Mouse (Mus musculus) MEL (cell line): ENCODE measurements around the gene Epha6.

ENCODE experiments used
- BHLHE40 ChIP-seq: IDR thresholded peaks from 2 replicates; pipeline ENCODE4 v1.6.1; 2012; ENCODE audit warnings: low read depth, mild to moderate bottlenecking, inconsistent platforms, low read length, improper control_type of control experiment, borderline replicate concordance
- CHD1 ChIP-seq: IDR thresholded peaks from 2 replicates; pipeline ENCODE4 v1.6.1; 2012; ENCODE audit warnings: low read depth, mild to moderate bottlenecking, inconsistent platforms, low read length, improper control_type of control experiment
- CTCF ChIP-seq, 3 experiments: IDR thresholded peaks in 2 of 3; conservative IDR thresholded peaks in 1 of 3; 2 replicates each; pipeline ENCODE4 v1.5.1; 2011 to 2012; ENCODE audit warnings: low read length in 3 of 3, low read depth in 2 of 3, mild to moderate bottlenecking in 2 of 3, improper control_type of control experiment in 1 of 3, inconsistent platforms in 1 of 3, mixed read lengths in 1 of 3, moderate library complexity in 1 of 3; ENCODE audit not compliant: control insufficient read depth in 1 of 3, insufficient read depth in 1 of 3, poor library complexity in 1 of 3, severe bottlenecking in 1 of 3
- EP300 ChIP-seq, 2 experiments: IDR thresholded peaks; 2 replicates each; pipeline ENCODE4 v1.6.1; 2011; ENCODE audit warnings: improper control_type of control experiment in 2 of 2, low read length in 2 of 2, low read depth in 1 of 2, mild to moderate bottlenecking in 1 of 2
- GATA1 ChIP-seq: IDR thresholded peaks from 2 replicates; pipeline ENCODE4 v1.6.1; 2011; ENCODE audit warnings: low read depth, low read length, improper control_type of control experiment
- MAZ ChIP-seq: IDR thresholded peaks from 2 replicates; pipeline ENCODE4 v1.6.1; 2012; ENCODE audit warnings: low read depth, mild to moderate bottlenecking, inconsistent platforms, low read length, improper control_type of control experiment
- MXI1 ChIP-seq: IDR thresholded peaks from 2 replicates; pipeline ENCODE4 v1.6.1; 2011; ENCODE audit warnings: mild to moderate bottlenecking, low read depth, low read length, improper control_type of control experiment
- POLR2AphosphoS2 ChIP-seq: IDR thresholded peaks from 2 replicates; pipeline ENCODE4 v1.6.1; 2011; ENCODE audit warnings: low read length, improper control_type of control experiment
- RAD21 ChIP-seq: IDR thresholded peaks from 2 replicates; pipeline ENCODE4 v1.6.1; 2011; ENCODE audit warnings: mild to moderate bottlenecking, low read depth, low read length, improper control_type of control experiment
- UBTF ChIP-seq: IDR thresholded peaks from 2 replicates; pipeline ENCODE4 v1.6.1; 2012; ENCODE audit warnings: low read depth, mild to moderate bottlenecking, inconsistent platforms, low read length, improper control_type of control experiment, moderate library complexity, borderline replicate concordance; ENCODE audit not compliant: insufficient read depth
- USF1 ChIP-seq: IDR thresholded peaks from 2 replicates; pipeline ENCODE4 v1.6.1; 2014; ENCODE audit warnings: low read depth, mild to moderate bottlenecking, inconsistent platforms, low read length, improper control_type of control experiment, moderate library complexity
- ZKSCAN1 ChIP-seq: IDR thresholded peaks from 2 replicates; pipeline ENCODE4 v1.6.1; 2012; ENCODE audit warnings: low read depth, mild to moderate bottlenecking, inconsistent platforms, low read length, improper control_type of control experiment, moderate library complexity
- ZNF384 ChIP-seq: IDR thresholded peaks from 2 replicates; pipeline ENCODE4 v1.6.1; 2012; ENCODE audit warnings: low read depth, mild to moderate bottlenecking, inconsistent platforms, low read length, improper control_type of control experiment

DNA sequence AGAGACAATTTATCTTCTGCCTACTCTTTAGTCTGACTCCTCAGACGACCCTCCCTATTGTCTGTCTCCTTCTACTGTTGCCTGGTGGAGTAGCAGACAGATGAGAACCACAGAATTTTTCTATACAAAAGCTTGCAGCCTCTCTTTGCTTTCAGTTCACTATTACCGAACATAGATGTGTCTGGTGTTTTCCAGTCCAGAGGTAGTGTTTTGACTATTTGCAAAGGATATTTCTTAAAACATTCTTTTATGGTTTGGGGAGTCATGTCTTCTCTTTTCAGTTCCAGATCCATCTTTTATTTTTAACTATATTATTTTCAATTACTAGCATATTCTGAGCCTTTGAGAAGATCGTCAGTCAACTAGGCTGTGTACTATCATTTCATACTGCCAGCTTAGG lies 989.7 kb downstream of the Epha6 start:
- TF ChIP-seq CHD1 (no peak), BHLHE40 (no peak), USF1 (no peak), MXI1 (no peak), CTCF (IDR thresholded peaks at IDR 0.05 in 2 of 3, conservative IDR thresholded peaks at IDR 0.05 in 1 of 3; ENCODE audit: control insufficient read depth in 1 of 3, insufficient read depth in 1 of 3, low read depth in 2 of 3, low read length in 3 of 3, poor library complexity in 1 of 3, severe bottlenecking in 1 of 3) (no peak), ZNF384 (no peak), MAZ (no peak), UBTF (no peak), GATA1 (no peak), POLR2AphosphoS2 (no peak), RAD21 (no peak), ZKSCAN1 (no peak), EP300 (IDR thresholded peaks at IDR 0.05; ENCODE audit: low read depth in 1 of 2, low read length in 2 of 2) (no peak)
